Mouse (Mus musculus) mesoderm, embryonic 11.5 days (tissue): ENCODE measurements around the gene Pde3a.
A peak's percentile ranks its signal among the peaks of the same experiment; 100 is the strongest.

Experiments
- DNase-seq: peaks from one replicate; pipeline ENCODE4 v3.0.0-alpha.2; 2012; ENCODE audit warnings: low read depth, low spot score

Gene Pde3a

GRCm38 (mm10) chr6:141395926-141396325 lies 146.9 kb downstream of the Pde3a start:
- no peak for DNase-seq

GRCm38 (mm10) chr6:141399411-141399810 lies 150.3 kb downstream of the Pde3a start:
- no peak for DNase-seq

- DNase-seq, result no peak
These were observed 154.9 kb downstream of the Pde3a start for GRCm38 (mm10) chr6:141403943-141404342.

DNA sequence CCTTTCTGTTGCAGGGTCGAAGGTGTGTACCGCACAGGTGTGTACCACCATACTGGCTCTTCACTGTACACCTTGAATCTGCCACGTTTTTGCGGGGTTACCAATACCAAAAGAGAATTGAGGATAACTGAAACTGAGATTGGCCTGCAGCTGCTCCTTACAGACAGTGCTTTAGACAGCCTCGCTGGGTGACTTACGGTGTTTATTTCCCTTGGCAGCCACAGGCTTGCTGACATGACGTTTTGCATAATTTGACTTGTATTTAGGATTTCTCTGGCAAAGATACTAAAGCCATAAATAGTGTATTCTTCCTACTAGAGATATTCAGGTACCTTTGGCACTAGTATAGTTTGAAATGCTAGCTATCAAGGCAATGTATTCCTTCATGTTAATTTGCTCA lies 155.6 kb downstream of the Pde3a start:
- no peak for DNase-seq

GRCm38 (mm10) chr6:141405496-141405895 lies 156.4 kb downstream of the Pde3a start:
- DNase-seq, result no peak

DNA sequence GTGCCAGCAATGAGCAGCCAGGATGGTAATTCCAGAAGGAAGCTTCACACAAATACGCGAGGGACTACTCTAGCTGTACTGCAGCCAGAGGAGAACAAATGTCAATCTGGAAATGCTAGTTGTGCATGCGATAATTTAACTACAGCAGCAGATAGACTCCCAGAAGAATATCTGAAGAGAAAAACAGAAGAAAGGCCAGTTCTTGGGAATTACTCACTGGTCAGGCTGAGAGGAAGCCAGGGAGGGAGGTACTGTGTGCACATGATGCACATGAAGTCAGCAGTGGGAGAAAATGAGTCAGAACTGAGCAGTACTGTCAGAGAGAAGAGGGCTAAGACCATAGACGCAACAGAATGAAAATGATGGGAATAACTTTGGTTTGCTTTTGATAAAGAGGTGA lies 159.7 kb downstream of the Pde3a start:
- DNase-seq, result no peak

GRCm38 (mm10) chr6:141410836-141411235 lies 161.8 kb downstream of the Pde3a start:
- no peak for DNase-seq

DNA sequence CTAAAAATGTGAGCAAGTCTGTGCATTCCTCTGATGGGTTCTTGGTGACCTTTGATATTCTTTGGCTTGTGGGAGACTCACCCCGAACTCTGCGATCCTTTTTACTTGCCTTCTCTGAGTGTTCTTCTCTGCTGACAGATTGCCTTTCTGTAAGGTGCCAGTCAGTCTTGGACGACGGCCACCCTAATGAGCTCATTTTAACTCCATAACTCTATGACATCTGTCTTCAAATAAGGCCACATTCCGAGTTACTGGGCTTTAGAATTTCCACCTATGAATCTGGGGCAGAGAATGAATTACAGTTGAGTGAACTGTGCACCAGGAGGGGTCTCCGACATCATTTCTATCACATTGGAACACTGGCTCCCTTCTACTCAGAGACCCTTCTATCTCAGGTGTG lies 176.0 kb downstream of the Pde3a start:
- no peak for DNase-seq

GRCm38 (mm10) chr6:141428587-141428986 lies 179.5 kb downstream of the Pde3a start:
- no peak for DNase-seq

DNA sequence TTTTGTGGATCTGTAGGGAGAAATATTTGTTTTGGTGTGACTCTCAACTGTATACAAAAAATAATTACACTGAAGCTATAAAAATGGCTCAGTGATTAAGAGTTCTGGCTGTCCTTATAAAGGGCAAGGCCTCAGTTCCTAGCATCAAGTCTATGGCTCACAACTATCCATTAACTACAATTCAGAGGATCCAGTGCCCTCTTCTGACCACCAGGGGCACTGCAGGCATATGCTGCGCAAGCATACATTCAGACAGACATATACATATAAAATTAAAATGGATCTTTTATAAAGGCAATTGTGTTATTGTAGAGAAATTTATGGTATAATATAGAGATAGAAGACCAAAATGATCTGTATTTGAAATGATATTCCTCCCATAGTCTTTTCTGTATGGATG lies 181.1 kb downstream of the Pde3a start:
- DNase-seq, result no peak

DNA sequence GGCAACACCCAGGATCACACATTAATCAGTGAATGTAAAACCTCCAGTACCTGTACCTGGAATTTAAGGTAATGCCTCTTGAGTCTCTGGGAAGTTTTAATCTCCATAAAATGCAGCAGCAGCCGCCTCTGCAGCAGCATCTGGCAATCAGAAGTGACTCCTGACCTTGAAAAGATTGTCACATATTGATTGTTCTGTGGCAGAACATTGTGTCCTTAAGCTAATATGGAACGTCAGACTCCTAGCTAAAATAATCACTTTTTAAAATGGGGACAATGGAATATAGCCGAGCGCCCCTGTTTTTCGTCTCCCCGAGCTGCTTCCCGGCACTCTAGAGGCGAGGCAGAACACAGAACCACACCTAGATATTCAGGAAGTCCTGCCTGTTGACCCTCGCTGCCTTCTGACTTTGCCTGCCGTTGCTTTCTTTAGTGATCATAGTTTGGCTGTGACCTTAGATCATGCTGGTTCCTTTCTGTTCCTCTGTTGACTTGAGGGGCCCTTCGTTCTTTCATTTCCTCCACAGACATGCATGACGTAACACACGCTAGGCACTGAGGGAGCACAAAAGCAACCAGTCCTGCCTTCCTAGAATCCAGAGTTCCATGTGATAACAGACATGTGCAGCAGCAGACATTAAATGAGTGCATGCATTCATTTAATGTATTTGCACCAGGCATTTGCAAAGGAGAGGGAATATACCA lies 183.4 kb downstream of the Pde3a start:
- no peak for DNase-seq

DNA sequence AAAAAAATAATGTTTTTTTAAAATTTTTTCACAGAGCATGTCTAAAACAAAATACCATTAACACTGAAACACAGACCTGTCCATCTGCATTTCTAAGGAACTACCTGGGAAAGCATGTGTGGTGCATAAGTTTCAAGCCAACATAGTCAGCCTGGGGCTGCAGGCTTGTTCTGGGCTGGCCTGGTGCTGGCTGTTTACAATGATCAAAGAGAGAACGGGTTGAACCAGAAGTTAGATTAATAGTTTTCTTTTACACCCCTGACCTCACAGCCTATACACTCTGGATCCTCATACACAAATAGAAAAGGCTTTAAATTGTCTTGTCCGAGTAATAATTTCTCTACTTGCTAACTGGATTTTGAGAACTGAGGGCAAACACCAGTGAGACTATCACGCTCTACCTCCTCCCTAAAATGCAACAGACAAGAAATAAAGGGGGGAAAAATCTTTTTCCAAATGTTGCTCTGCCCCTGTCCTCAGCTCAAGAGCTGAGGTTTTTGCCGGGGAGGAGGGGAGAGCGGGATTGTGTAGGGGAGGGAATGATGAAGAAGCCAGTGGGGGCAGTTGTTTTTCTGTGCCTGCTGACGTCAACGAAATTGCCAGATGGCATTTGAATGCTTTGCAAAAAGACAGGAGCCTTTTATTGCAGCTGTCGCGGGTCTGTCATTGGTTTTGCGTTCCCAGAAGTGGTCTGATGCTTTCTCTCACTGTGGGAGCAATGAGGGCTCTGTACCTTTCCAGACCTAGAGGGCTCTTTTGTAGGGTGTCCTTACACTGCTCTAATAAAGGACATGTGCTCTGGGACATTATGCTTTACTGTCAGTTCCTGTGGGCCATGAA lies 185.1 kb downstream of the Pde3a start:
- DNase-seq, result peak; percentile 75

DNA sequence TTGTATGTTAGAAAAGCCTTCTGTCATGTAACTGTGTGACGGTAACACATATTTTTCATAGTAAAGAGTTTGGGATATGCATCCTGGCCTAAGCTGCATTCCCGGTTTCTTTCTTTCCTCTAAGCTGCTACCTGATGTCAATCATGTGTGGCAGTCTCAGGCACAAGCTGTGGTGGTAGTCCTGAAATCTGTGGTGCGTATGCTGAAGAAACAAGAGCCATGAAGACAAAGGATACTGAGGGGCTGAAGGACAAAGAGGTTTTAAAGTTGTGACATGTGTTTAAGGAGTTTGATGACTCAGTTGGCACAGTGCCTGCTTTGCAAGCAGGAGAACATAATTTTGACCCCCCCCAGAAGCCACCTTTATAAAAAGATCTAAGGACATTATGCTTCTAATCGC lies 186.1 kb downstream of the Pde3a start:
- DNase-seq, result no peak

GRCm38 (mm10) chr6:141439965-141440364 lies 190.9 kb downstream of the Pde3a start:
- DNase-seq, result no peak

DNA sequence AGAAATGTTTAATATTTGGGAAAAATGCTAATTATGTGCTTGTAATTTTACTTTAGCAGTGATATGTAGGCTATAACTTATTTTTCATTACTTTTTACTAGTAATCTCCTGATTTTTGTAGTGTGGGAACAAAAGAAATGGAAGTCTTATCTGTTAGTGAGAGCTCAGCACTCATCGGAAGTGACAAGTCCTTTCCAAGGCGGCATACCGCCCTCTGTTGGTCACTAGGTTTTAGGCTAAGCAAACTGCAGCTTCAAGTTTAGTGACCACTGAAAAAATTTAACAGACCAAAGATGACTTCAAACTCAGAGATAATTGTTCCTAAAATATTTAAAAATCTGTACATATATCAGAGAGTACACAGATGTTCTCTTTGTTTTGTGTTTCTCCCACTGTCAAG lies 198.5 kb downstream of the Pde3a start:
- peak; percentile 75 for DNase-seq

- DNase-seq, result peak; percentile 9
These were observed 199.8 kb downstream of the Pde3a start for GRCm38 (mm10) chr6:141448886-141449285.

DNA sequence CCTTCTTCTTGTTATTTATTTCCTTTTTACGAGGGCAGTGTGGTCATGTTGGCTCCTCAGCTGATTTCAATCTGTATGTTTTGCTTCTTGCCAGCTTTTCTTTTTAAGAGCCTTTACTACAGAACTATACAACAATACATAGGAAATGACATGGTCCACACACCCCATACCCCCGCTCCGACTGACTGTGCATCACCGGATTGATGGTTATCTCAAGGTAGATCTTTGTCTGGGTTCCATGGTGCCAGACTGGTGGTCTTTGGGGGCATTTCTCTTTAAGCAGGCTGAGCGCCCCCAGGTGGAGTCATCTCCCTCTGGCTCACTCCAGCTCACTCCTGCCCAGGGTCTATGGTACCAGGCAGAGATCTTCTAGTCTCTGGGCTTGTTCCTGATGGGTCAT lies 206.3 kb downstream of the Pde3a start:
- DNase-seq, result no peak

GRCm38 (mm10) chr6:141456591-141456990 lies 207.5 kb downstream of the Pde3a start:
- DNase-seq, result no peak

- no peak for DNase-seq
These were observed 221.2 kb downstream of the Pde3a start for GRCm38 (mm10) chr6:141470251-141470650.

DNA sequence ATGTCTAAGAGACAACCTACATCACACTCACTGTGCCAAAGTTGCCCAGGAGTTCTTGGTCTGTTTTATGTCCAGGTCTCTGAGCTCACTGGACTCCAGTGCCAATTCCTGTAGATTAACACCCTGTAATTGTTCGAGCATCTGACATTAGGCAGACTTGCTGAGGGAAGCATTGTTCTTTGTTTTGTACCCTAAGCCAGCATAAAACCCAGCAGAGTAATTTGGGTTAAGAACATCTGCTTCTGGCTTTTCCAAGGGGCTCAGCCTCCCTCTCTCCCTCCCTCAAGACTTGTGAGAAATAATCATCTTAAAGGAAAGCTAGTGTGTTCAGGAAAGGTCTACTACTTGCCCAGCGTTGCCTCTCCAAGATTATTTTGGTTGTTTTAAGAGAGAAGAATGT lies 225.2 kb downstream of the Pde3a start:
- DNase-seq, result no peak

GRCm38 (mm10) chr6:141474696-141475095 lies 225.6 kb downstream of the Pde3a start:
- DNase-seq, result no peak

GRCm38 (mm10) chr6:141485302-141486021 lies 236.4 kb downstream of the Pde3a start:
- peak; percentile 10 for DNase-seq
